Mouse (Mus musculus): ENCODE results near the gene Snd1. TPM values are rescaled to one million over a fixed set of nuclear protein-coding genes. Genes with fewer than 3 reads are reported as not detected.

The Snd1 gene
- polyA plus RNA-seq, 1 experiment from 2014 or later = 104 TPM

DNA sequence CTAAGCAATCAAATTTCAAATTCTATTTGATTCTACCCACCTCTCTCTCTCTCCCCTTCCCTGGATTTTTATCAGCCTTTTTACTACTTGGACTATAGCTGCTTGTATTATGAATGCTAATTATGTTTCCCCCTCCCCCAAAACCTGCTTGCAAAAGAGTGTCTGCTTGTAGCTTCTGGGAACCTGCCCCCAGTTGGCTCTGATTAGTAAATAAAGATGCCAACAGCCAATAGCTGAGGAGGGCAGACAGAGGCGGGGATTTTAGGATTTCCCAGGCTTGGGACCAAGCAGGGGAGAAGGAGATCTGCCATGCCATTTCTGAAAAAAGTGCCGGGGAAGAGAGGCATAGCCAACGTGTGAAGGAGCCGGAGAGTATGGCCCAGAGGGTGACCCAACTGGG lies 495.8 kb downstream of the Snd1 start:
- Histone ChIP-seq H3K27ac (no peak overlapping the region), H3K4me3 (replicated peaks) (no peak overlapping the region), H3K36me3 (replicated peaks) (no peaks in the 10 kb centered on the region), H3K4me2 (no peak overlapping the region), H3K27me3 (no peaks in the 10 kb centered on the region), H3K9me3 (no peaks in the 10 kb centered on the region), H3K9ac (no peak overlapping the region), H3K4me1 (peaks cover 8% of the 10 kb centered on the region)
- WGBS = 42% methylated on average over 4 of the region's 4 CpGs
- ATAC-seq (ENCODE audit: low FRiP score) = no peak

GRCm38 (mm10) chr6:28974498-28974897 lies 499.6 kb downstream of the Snd1 start:
- WGBS = 89% methylated on average over 3 of the region's 3 CpGs

DNA sequence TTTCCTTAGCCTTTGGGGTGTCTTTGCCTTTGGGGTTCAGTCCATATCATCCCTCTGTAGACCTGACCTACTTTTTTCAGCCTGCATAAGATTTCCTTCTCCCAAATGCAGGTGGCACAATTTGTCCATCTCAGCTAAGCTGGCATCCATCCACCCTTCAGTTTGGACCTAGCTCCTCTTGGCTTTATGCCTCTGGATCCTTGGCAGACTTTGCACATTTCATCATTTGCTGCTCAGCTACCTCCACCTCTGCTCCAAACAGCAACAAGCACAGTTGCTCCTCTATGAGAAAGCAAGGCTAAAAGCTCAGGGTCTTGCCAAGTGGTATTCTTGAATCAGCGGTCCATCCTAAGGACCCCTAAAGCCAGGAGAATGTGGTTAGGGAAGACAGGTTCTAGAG lies 500.2 kb downstream of the Snd1 start:
- H3K4me3 ChIP-seq (replicated peaks) = no peak overlapping the region
- H3K9ac ChIP-seq = no peak overlapping the region
- H3K27me3 ChIP-seq = peaks cover 30% of the 10 kb centered on the region
- no peaks in the 10 kb centered on the region for H3K36me3 ChIP-seq (replicated peaks)
- WGBS = 91% methylated on average over 1 of the region's 1 CpGs
- H3K9me3 ChIP-seq = no peaks in the 10 kb centered on the region
- H3K4me2 ChIP-seq = no peak overlapping the region
- peaks cover 10% of the 10 kb centered on the region for H3K4me1 ChIP-seq
- H3K27ac ChIP-seq = no peak overlapping the region
- no peak for ATAC-seq (ENCODE audit: low FRiP score)

More at GRCm38 (mm10) chr6:28974498-28974897, 499.6 kb downstream of the Snd1 start:
- no peak for ATAC-seq (ENCODE audit: low FRiP score)
- H3K27me3 ChIP-seq = peaks cover 25% of the 10 kb centered on the region
- H3K9me3 ChIP-seq = no peaks in the 10 kb centered on the region
- no peaks in the 10 kb centered on the region for H3K36me3 ChIP-seq (replicated peaks)
- H3K27ac ChIP-seq = no peak overlapping the region
- H3K4me1 ChIP-seq = peaks cover 8% of the 10 kb centered on the region
- H3K9ac ChIP-seq = no peak overlapping the region
- H3K4me2 ChIP-seq = no peak overlapping the region
- no peak overlapping the region for H3K4me3 ChIP-seq (replicated peaks)

DNA sequence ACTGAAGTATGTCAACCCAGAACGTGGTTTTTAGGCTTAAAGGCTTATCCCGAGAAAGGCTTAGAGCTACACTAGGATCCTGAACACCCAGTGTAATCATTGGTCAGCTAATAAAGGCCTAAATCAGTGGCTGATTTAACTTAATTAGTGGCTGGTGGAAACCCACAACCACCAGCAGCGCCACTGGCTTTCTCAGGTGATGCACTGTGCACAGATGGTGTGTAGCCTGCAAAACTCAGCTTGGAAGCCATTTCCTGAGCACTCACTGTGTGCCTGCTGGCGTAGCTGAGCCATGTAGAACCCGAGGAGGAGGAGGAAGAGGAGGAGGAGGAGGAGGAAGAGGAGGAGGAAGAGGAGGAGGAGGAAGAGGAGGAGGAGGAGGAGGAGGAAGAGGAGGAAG lies 503.1 kb downstream of the Snd1 start:
- Histone ChIP-seq H3K36me3 (replicated peaks) (no peaks in the 10 kb centered on the region), H3K4me1 (peaks cover 19% of the 10 kb centered on the region), H3K9me3 (no peaks in the 10 kb centered on the region), H3K4me3 (replicated peaks) (no peak overlapping the region), H3K27me3 (peaks cover 59% of the 10 kb centered on the region), H3K4me2 (no peak overlapping the region), H3K9ac (no peak overlapping the region), H3K27ac (no peak overlapping the region)
- no peak for ATAC-seq (ENCODE audit: low FRiP score)
- WGBS = 37% methylated on average over 5 of the region's 5 CpGs

DNA sequence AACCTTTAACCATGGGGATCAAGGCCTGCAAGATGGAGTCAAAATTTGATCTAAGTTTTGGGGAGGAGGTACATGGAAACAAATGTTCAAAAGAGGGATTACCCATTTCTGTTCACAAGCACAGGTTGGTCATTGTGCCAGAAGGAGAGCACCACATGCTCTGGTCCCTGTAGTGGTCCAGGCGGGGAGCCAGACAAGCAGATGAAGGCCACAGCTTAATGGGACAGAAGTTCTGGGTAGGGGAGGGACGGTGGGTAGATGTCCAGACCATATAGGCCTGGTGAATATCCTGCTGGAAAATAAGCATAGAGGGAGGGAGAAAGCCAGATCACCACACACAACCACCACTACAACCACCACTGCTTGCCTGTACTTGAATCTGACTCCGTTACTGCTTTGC lies 503.9 kb downstream of the Snd1 start:
- Histone ChIP-seq H3K9ac (no peak overlapping the region), H3K36me3 (replicated peaks) (no peaks in the 10 kb centered on the region), H3K27me3 (peaks cover 67% of the 10 kb centered on the region), H3K27ac (no peak overlapping the region), H3K9me3 (no peaks in the 10 kb centered on the region), H3K4me1 (peaks cover 19% of the 10 kb centered on the region), H3K4me3 (replicated peaks) (no peak overlapping the region), H3K4me2 (no peak overlapping the region)
- 78% methylated on average over 3 of the region's 3 CpGs for WGBS
- ATAC-seq (ENCODE audit: low FRiP score) = no peak

DNA sequence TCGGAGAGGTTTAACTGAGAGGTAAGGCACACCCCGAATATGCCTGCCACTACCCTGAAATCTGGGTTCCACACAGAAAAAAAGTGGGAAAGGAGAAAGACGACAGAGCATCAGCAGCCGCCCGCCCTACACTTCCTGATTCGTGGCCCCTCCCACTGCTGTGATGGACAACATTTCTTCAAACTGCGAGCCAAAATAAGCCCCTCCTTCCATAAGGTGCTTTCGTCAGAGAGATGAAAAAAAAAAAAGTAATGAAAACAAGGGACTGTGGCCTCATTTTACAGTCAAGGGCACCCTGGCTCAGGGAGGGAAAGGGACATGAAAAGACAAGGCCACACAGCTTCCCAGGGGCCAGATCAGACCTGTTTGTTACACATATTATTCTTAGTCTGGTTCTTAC lies 504.6 kb downstream of the Snd1 start:
- H3K4me1 ChIP-seq = peaks cover 19% of the 10 kb centered on the region
- 69% methylated on average over 8 of the region's 8 CpGs for WGBS
- no peaks in the 10 kb centered on the region for H3K36me3 ChIP-seq (replicated peaks)
- H3K27ac ChIP-seq = no peak overlapping the region
- H3K9me3 ChIP-seq = no peaks in the 10 kb centered on the region
- peaks cover 74% of the 10 kb centered on the region for H3K27me3 ChIP-seq
- H3K4me3 ChIP-seq (replicated peaks) = no peak overlapping the region
- ATAC-seq (ENCODE audit: low FRiP score) = no peak
- H3K9ac ChIP-seq = no peak overlapping the region
- peak overlapping the region; percentile 91; the same call in 1 of the 2 replicates for H3K4me2 ChIP-seq

- WGBS = 1% methylated on average over 14 of the region's 14 CpGs
- Histone ChIP-seq H3K4me1 (peaks cover 19% of the 10 kb centered on the region), H3K4me2 (peak overlapping the region; percentile 91), H3K36me3 (replicated peaks) (no peaks in the 10 kb centered on the region), H3K4me3 (replicated peaks) (peak overlapping the region; percentile 55), H3K9me3 (no peaks in the 10 kb centered on the region), H3K27me3 (peaks cover 75% of the 10 kb centered on the region), H3K27ac (peak overlapping the region; percentile 77; the same call in 1 of the 2 replicates), H3K9ac (peak overlapping the region; percentile 49; the same call in 1 of the 2 replicates)
- ATAC-seq (ENCODE audit: low FRiP score) = peak; percentile 58; the same call in 1 of the 2 replicates
Observed at GRCm38 (mm10) chr6:28980219-28980618, 505.3 kb downstream of the Snd1 start.

GRCm38 (mm10) chr6:28980750-28981584 lies 506.0 kb downstream of the Snd1 start:
- H3K9ac ChIP-seq = peak overlapping the region; percentile 49
- peaks cover 19% of the 10 kb centered on the region for H3K4me1 ChIP-seq
- H3K27ac ChIP-seq = peak overlapping the region; percentile 77
- peak overlapping the region; percentile 55 for H3K4me3 ChIP-seq (replicated peaks)
- WGBS = under 1% methylated on average over 56 of the region's 56 CpGs
- no peaks in the 10 kb centered on the region for H3K9me3 ChIP-seq
- peak overlapping the region; percentile 91 for H3K4me2 ChIP-seq
- H3K27me3 ChIP-seq = peaks cover 75% of the 10 kb centered on the region
- H3K36me3 ChIP-seq (replicated peaks) = no peaks in the 10 kb centered on the region
- peak; percentile 88 for ATAC-seq (ENCODE audit: low FRiP score)

DNA sequence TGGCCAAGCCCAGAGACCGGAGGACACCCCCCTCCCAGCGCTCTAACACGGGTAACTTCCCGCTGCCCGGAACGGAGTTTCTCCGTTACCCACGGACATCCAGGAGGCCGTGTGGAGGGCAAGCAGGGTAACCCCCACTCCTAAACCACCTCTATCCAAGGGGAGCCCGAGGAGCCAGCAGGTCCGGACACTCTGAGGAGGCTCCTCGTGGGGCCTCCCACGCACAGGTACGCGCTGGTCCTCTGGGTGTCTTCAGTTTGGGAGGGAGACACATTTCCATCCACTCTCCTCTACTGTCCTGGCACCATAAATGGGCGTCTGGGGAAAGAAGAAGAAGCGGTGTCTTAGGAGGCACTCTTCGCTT lies 506.6 kb downstream of the Snd1 start:
- H3K4me3 ChIP-seq (replicated peaks) = peak overlapping the region; percentile 55
- WGBS = 4% methylated on average over 18 of the region's 18 CpGs
- ATAC-seq (ENCODE audit: low FRiP score) = peak; percentile 50
- peaks cover 71% of the 10 kb centered on the region for H3K27me3 ChIP-seq
- H3K9me3 ChIP-seq = no peaks in the 10 kb centered on the region
- H3K9ac ChIP-seq = peak overlapping the region; percentile 49
- peak overlapping the region; percentile 91 for H3K4me2 ChIP-seq
- H3K27ac ChIP-seq = no peak overlapping the region
- H3K36me3 ChIP-seq (replicated peaks) = no peaks in the 10 kb centered on the region
- H3K4me1 ChIP-seq = peaks cover 19% of the 10 kb centered on the region

GRCm38 (mm10) chr6:28981966-28982701 lies 507.2 kb downstream of the Snd1 start:
- peaks cover 19% of the 10 kb centered on the region for H3K4me1 ChIP-seq
- H3K4me2 ChIP-seq = peak overlapping the region; percentile 91
- peaks cover 66% of the 10 kb centered on the region for H3K27me3 ChIP-seq
- H3K4me3 ChIP-seq (replicated peaks) = peak overlapping the region; percentile 55; the same call in 1 of the 2 replicates
- 13% methylated on average over 18 of the region's 18 CpGs for WGBS
- no peak overlapping the region for H3K27ac ChIP-seq
- no peaks in the 10 kb centered on the region for H3K9me3 ChIP-seq
- no peak overlapping the region; the same call in 1 of the 2 replicates for H3K9ac ChIP-seq
- no peaks in the 10 kb centered on the region for H3K36me3 ChIP-seq (replicated peaks)
- no peak for ATAC-seq (ENCODE audit: low FRiP score)

- WGBS = 96% methylated on average over 1 of the region's 1 CpGs
- peaks cover 61% of the 10 kb centered on the region for H3K27me3 ChIP-seq
- no peak overlapping the region for H3K4me3 ChIP-seq (replicated peaks)
- H3K9ac ChIP-seq = no peak overlapping the region
- H3K4me1 ChIP-seq = peaks cover 19% of the 10 kb centered on the region
- no peaks in the 10 kb centered on the region for H3K9me3 ChIP-seq
- ATAC-seq (ENCODE audit: low FRiP score) = no peak
- H3K4me2 ChIP-seq = no peak overlapping the region
- H3K27ac ChIP-seq = no peak overlapping the region
- no peaks in the 10 kb centered on the region for H3K36me3 ChIP-seq (replicated peaks)
Observed at GRCm38 (mm10) chr6:28982817-28983216, 507.9 kb downstream of the Snd1 start.

All from forebrain, embryonic 12.5 days (tissue).